ENCODE assay signal across 7 mouse cellular contexts in genomic region chr1:128592961-128593501, GRCm38 (mm10). TPM values are rescaled to one million over a fixed set of nuclear protein-coding genes. Genes with fewer than 3 reads are reported as not detected.
DNase-seq lines count a peak whose midpoint lies in the region; ATAC-seq and TF ChIP-seq lines count a peak whose summit lies in the region.

No protein-coding gene starts in this region.

- peak overlapping the region; percentile 83 for H3K4me2 ChIP-seq in hindbrain, embryonic 15.5 days
- H3K4me2 ChIP-seq in stomach, embryonic 15.5 days, result peak overlapping the region; percentile 86

- H3K9ac ChIP-seq in hindbrain, embryonic 15.5 days, result peak overlapping the region; percentile 32
- no peak overlapping the region for H3K9ac ChIP-seq in stomach, embryonic 15.5 days

- WGBS in bone marrow, adult 2 months, result 2% methylated on average over 24 of the region's 24 CpGs
- under 1% methylated on average over 23 of the region's 24 CpGs for WGBS in hindbrain, embryonic 15.5 days
- WGBS in stomach, embryonic 15.5 days, result 4% methylated on average over 24 of the region's 24 CpGs

- TF ChIP-seq CTCF in bone marrow, adult 2 months (IDR thresholded peaks at IDR 0.05; ENCODE audit: control insufficient read depth, insufficient read depth, low read length), result no peak

- H3K27me3 ChIP-seq in hindbrain, embryonic 15.5 days, result 0 out of 2 replicates have a peak, but pooled peaks cover 5% of the 10 kb centered on the region
- no peaks in the 10 kb centered on the region for H3K27me3 ChIP-seq in stomach, embryonic 15.5 days (replicated peaks)

- DNase-seq in R1 (ENCODE audit: low read depth, low spot score), result peak; percentile 80
- peak; percentile 65 to 72 for DNase-seq in frontal cortex, postnatal 10 days (ENCODE audit: low spot score in 2 of 2)
- peak; percentile 67 to 90 for DNase-seq in left cerebral cortex, postnatal 25 days (ENCODE audit: low spot score in 2 of 2)

- no peaks in the 10 kb centered on the region for H3K36me3 ChIP-seq in hindbrain, embryonic 15.5 days
- H3K36me3 ChIP-seq in stomach, embryonic 15.5 days, result no peaks in the 10 kb centered on the region

- H3K9me3 ChIP-seq in hindbrain, embryonic 15.5 days, result no peaks in the 10 kb centered on the region
- no peaks in the 10 kb centered on the region for H3K9me3 ChIP-seq in stomach, embryonic 15.5 days

- peak; percentile 63 for ATAC-seq in hindbrain, embryonic 15.5 days (ENCODE audit: low FRiP score, low read depth)
- ATAC-seq in megakaryocyte-erythroid progenitor cell, adult 5-6 weeks (replicated peaks; ENCODE audit: low FRiP score, low TSS enrichment, poor library complexity, severe bottlenecking), result peak; percentile 16; the same call in 1 of the 2 replicates
- ATAC-seq in stomach, embryonic 15.5 days (ENCODE audit: insufficient read depth, low FRiP score, low read depth), result peak; percentile 44; the same call in 1 of the 2 replicates

- H3K4me3 ChIP-seq in bone marrow, adult 2 months (replicated peaks; ENCODE audit: control insufficient read depth, low read depth, low read length), result peak overlapping the region; percentile 48
- peak overlapping the region; percentile 61 for H3K4me3 ChIP-seq in hindbrain, embryonic 15.5 days
- H3K4me3 ChIP-seq in stomach, embryonic 15.5 days (replicated peaks), result peak overlapping the region; percentile 52

- TF ChIP-seq POLR2A in bone marrow, adult 2 months (IDR thresholded peaks at IDR 0.05; ENCODE audit: borderline replicate concordance, control insufficient read depth, low read depth, low read length), result 0 out of 2 replicates have a peak, but pooled peaks have one; percentile 9

- intact Hi-C loops in left cerebral cortex, postnatal 25 days (cut with DNase I), result loop anchor here (5.0 kb wide), 4 partner anchors 121 to 229 kb away; partner anchors contain the start of gene Dars

- H3K4me1 ChIP-seq in bone marrow, adult 2 months (ENCODE audit: control insufficient read depth, insufficient read depth, low read length), result peaks cover 10% of the 10 kb centered on the region; the same call in 1 of the 2 replicates
- peaks cover 60% of the 10 kb centered on the region for H3K4me1 ChIP-seq in hindbrain, embryonic 15.5 days (replicated peaks)
- H3K4me1 ChIP-seq in stomach, embryonic 15.5 days, result peaks cover 20% of the 10 kb centered on the region; the same call in 1 of the 2 replicates

- H3K27ac ChIP-seq in bone marrow, adult 2 months (ENCODE audit: control insufficient read depth, insufficient read depth, low read depth, low read length, poor library complexity), result peak overlapping the region; percentile 60
- H3K27ac ChIP-seq in hindbrain, embryonic 15.5 days (replicated peaks), result peak overlapping the region; percentile 55
- H3K27ac ChIP-seq in stomach, embryonic 15.5 days, result peak overlapping the region; percentile 63

RNA-seq across cellular contexts. Expression of gene Cxcr4, which starts 0.9 kb away (rescaled TPM):
- polyA plus RNA-seq in bone marrow, adult 2 months (2011; ENCODE audit: insufficient read depth, insufficient read length, low replicate concordance, missing spikeins), result 91.8 and 162 TPM in 2 replicates
- polyA plus RNA-seq in hindbrain, embryonic 15.5 days (2015; fragmentation: Nextera tagmentation; extraction: Ambion mirVana), result 9.2 and 10.0 TPM in 2 replicates
- total RNA-seq in left cerebral cortex, postnatal 25 days (2021), result 1 to 10 TPM; 1.6 to 2.4 TPM
- total RNA-seq in megakaryocyte-erythroid progenitor cell, adult 5-6 weeks (2014; fragmentation: Nextera tagmentation), result 29.9 and 35.0 TPM in 2 replicates
- 22.7 and 29.0 TPM in 2 replicates for total RNA-seq in megakaryocyte-erythroid progenitor cell, adult 5-6 weeks (2017)
- polyA plus RNA-seq in stomach, embryonic 15.5 days (2015; fragmentation: Nextera tagmentation; extraction: Ambion mirVana), result 5.8 and 6.1 TPM in 2 replicates

Comparison
In these comparisons a context has a peak if more than half of its experiments do, and no peak if none do; other contexts are left out.
1. Peak in every context shown above with its lines: DNase-seq, ATAC-seq, H3K4me3 ChIP-seq and H3K27ac ChIP-seq.